Mouse (Mus musculus): Measurements from ENCODE around the gene Mat2a. TPM values are rescaled to one million over a fixed set of nuclear protein-coding genes. Genes with fewer than 3 reads are reported as not detected.

The Mat2a gene
- polyA plus RNA-seq, 1 experiment from 2014 or later, result 423 TPM

DNA sequence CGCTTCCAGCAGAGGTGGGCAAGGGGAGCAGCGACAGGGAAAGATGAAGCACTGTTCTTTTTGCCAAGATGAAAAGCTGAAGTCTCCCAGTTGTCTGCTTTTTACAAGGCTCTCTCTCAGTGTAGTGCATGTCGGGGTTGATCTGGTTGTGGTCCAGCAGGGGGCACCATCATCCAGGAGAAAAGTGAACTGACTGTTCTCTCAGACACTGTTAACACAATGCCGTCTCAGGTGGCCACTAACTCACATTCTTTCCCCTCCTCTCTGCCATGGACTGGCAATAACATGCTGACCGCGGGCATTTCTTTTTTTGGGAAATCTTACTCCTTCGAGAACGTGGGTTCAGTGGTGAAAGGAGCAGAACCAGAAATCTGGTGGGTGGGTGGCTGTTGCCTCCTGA lies 11.3 kb downstream of the Mat2a start:
- H3K36me3 ChIP-seq, result peaks cover 66% of the 10 kb centered on the region
- H3K4me1 ChIP-seq, result 0 out of 2 replicates have a peak, but pooled peaks cover 5% of the 10 kb centered on the region
- H3K27me3 ChIP-seq (replicated peaks), result no peaks in the 10 kb centered on the region
- H3K9ac ChIP-seq, result no peak overlapping the region
- no peak overlapping the region for H3K4me2 ChIP-seq (replicated peaks)
- no peak overlapping the region for H3K27ac ChIP-seq
- 37% methylated on average over 8 of the region's 8 CpGs for WGBS
- ATAC-seq (ENCODE audit: low FRiP score, low read depth), result peak; percentile 86
- no peak overlapping the region for H3K4me3 ChIP-seq
- H3K9me3 ChIP-seq, result no peaks in the 10 kb centered on the region

DNA sequence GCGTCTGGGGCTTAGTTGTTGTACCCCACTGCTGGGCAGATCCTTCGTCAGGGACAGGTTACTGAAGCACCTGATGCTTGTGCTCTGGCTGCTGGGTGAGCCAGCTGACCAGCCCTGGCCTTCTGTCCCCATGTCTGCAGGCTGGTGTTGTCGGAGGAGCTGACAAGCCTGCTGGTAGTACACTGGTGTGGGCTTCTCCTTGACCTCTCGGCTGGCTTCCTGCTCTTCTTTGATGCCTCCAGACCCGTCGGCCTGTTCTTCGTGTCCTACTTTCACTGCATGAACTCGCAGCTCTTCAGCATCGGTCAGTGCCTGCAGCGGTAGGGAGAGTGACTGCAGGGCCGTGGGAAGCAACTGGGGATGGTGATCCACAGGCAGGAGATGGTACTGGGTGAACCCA lies 13.7 kb downstream of the Mat2a start:
- Histone ChIP-seq H3K36me3 (peaks cover 74% of the 10 kb centered on the region), H3K9ac (no peak overlapping the region), H3K27me3 (replicated peaks) (no peaks in the 10 kb centered on the region), H3K27ac (no peak overlapping the region), H3K4me1 (0 out of 2 replicates have a peak, but pooled peaks cover 5% of the 10 kb centered on the region), H3K4me3 (no peak overlapping the region), H3K4me2 (replicated peaks) (no peak overlapping the region), H3K9me3 (no peaks in the 10 kb centered on the region)
- 95% methylated on average over 11 of the region's 11 CpGs for WGBS
- ATAC-seq (ENCODE audit: low FRiP score, low read depth), result no peak

DNA sequence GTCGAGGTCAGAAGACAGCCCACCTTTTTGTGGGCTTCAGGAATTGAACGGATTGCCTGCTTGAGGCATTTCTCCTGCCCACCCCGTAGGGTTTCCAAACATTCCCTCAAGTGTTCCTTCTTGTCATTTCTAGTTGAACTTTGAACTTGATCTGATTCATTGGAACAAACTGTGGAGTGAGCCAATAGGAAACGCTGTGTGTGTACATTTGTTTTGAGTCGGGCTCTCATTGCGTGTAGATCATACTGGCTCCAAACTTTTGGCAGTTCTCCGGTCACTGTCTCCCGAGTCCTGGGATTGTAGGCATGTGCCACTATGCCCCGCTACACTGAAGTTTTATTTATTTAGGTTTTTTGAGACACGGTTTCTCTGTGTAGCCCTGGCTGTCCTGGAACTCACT lies 18.5 kb downstream of the Mat2a start:
- H3K27ac ChIP-seq, result no peak overlapping the region
- no peaks in the 10 kb centered on the region for H3K9me3 ChIP-seq
- no peak overlapping the region for H3K4me3 ChIP-seq
- no peak for ATAC-seq (ENCODE audit: low FRiP score, low read depth)
- no peak overlapping the region for H3K9ac ChIP-seq
- H3K4me2 ChIP-seq (replicated peaks), result no peak overlapping the region
- peaks cover 2% of the 10 kb centered on the region; the same call in 1 of the 2 replicates for H3K4me1 ChIP-seq
- H3K36me3 ChIP-seq, result peaks cover 68% of the 10 kb centered on the region
- 95% methylated on average over 10 of the region's 10 CpGs for WGBS
- H3K27me3 ChIP-seq (replicated peaks), result no peaks in the 10 kb centered on the region

DNA sequence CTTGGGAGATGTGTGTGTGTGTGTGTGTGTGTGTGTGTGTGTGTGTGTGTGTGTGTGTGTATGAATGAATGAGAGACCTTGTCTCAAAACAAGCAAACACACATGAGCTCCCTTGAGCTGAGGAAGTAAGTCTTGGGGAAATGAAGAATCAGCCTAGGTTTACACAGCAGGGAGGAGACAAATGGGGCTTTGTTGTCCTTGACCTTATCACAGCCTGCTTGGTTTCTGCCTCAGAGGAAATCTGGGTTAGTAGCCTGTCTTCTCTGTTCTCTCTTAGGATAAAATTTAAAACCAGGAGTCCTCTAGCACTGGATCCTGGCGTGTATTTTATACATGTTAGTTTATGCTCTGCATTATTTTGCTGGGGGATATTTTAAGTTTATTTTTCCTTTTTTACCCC lies 19.6 kb downstream of the Mat2a start:
- Histone ChIP-seq H3K27ac (no peak overlapping the region), H3K9ac (no peak overlapping the region), H3K4me1 (peaks cover 12% of the 10 kb centered on the region), H3K4me3 (no peak overlapping the region), H3K4me2 (replicated peaks) (no peak overlapping the region), H3K36me3 (peaks cover 57% of the 10 kb centered on the region), H3K27me3 (replicated peaks) (no peaks in the 10 kb centered on the region), H3K9me3 (no peaks in the 10 kb centered on the region)
- 95% methylated on average over 1 of the region's 1 CpGs for WGBS
- no peak for ATAC-seq (ENCODE audit: low FRiP score, low read depth)

GRCm38 (mm10) chr6:72418279-72418678 lies 21.1 kb downstream of the Mat2a start:
- Histone ChIP-seq H3K27ac (no peak overlapping the region), H3K4me1 (peaks cover 14% of the 10 kb centered on the region), H3K27me3 (replicated peaks) (no peaks in the 10 kb centered on the region), H3K4me2 (replicated peaks) (no peak overlapping the region), H3K9ac (no peak overlapping the region), H3K36me3 (peaks cover 42% of the 10 kb centered on the region), H3K9me3 (no peaks in the 10 kb centered on the region), H3K4me3 (no peak overlapping the region)
- 92% methylated on average over 4 of the region's 4 CpGs for WGBS
- ATAC-seq (ENCODE audit: low FRiP score, low read depth), result no peak

- Histone ChIP-seq H3K9ac (no peak overlapping the region), H3K36me3 (peaks cover 24% of the 10 kb centered on the region), H3K4me1 (peaks cover 14% of the 10 kb centered on the region), H3K4me3 (no peak overlapping the region), H3K27ac (no peak overlapping the region), H3K9me3 (no peaks in the 10 kb centered on the region), H3K27me3 (replicated peaks) (no peaks in the 10 kb centered on the region), H3K4me2 (replicated peaks) (no peak overlapping the region)
- no peak for ATAC-seq (ENCODE audit: low FRiP score, low read depth)
- 91% methylated on average over 7 of the region's 7 CpGs for WGBS
Measured at GRCm38 (mm10) chr6:72415964-72416772, 23.2 kb downstream of the Mat2a start.

DNA sequence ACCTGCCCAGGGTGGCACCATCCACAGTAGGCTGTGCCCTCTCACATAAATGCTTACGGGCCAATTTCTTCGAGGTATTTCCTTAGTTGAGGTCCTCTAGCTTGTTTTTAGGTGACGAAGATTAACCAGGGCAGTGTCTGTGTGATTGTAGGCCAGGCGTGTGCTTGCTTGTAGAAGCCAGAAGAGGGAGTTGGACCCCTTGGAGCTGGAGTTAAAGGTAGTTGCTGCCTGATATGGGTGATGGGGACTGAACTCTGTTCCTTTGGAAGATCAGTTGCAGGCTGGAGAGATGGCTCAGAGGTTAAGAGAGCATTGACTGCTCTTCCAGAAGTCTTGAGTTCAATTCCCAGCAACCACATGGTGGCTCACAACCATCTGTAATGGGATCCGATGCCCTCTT lies 24.2 kb downstream of the Mat2a start:
- Histone ChIP-seq H3K27me3 (replicated peaks) (0 out of 2 replicates have a peak, but pooled peaks cover 3% of the 10 kb centered on the region), H3K27ac (no peak overlapping the region), H3K4me1 (peaks cover 14% of the 10 kb centered on the region), H3K36me3 (peaks cover 21% of the 10 kb centered on the region), H3K4me3 (0 out of 2 replicates have a peak overlapping the region, but pooled peaks have one; percentile 7), H3K9me3 (no peaks in the 10 kb centered on the region), H3K9ac (no peak overlapping the region), H3K4me2 (replicated peaks) (peak overlapping the region; percentile 72)
- ATAC-seq (ENCODE audit: low FRiP score, low read depth), result no peak
- 90% methylated on average over 5 of the region's 5 CpGs for WGBS

DNA sequence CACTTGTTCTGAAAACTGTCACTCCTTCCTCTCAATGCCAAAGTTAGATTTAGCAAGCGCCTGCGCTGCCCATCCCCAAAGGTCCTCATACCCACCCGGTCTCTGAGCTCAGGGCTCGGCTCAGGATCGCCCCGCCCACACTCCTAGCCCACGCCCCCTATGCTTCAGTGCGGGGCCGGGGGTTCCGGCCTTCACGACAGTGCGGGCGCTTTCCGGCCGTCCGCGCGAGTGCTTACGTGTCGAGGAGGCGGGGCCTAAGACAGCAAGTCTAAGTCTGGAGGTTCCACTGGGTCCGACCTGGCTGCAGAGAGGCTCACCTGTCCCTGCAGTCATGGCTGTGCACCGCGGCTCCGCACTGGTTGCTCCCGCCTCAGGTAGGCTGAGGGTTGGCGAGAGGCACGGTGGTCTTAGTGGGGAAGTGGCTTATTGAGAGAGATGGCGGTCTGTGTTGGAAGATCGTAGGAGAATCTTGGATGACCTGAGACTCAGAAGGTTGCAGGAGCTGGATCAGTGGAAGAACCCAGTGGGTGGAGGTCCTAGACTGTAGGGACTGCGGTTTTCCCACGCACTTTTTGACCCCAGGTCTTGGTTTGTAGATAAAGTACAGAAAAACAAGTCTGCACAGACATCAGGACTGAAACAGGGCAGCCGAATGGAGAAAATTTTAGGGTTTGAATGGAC lies 25.1 kb downstream of the Mat2a start, which contains the start of gene Ggcx:
Gene Ggcx (plus strand): TSS at position 233 of the 681 bp plus-strand sequence.
- Histone ChIP-seq H3K36me3 (peaks cover 16% of the 10 kb centered on the region), H3K9me3 (no peaks in the 10 kb centered on the region), H3K27me3 (replicated peaks) (0 out of 2 replicates have a peak, but pooled peaks cover 3% of the 10 kb centered on the region), H3K4me2 (replicated peaks) (peak within 1 kb of the TSS; percentile 72), H3K4me3 (peak within 1 kb of the TSS; percentile 81), H3K4me1 (peaks cover 14% of the 10 kb centered on the region), H3K27ac (no peak within 1 kb of the TSS), H3K9ac (peak within 1 kb of the TSS; percentile 83)
- WGBS, result 2% methylated on average over 33 of the region's 33 CpGs
- ATAC-seq (ENCODE audit: low FRiP score, low read depth), result peak; percentile 97

- H3K4me1 ChIP-seq, result peaks cover 9% of the 10 kb centered on the region
- 86% methylated on average over 7 of the region's 7 CpGs for WGBS
- no peak overlapping the region for H3K27ac ChIP-seq
- ATAC-seq (ENCODE audit: low FRiP score, low read depth), result no peak
- H3K27me3 ChIP-seq (replicated peaks), result 0 out of 2 replicates have a peak, but pooled peaks cover 3% of the 10 kb centered on the region
- H3K36me3 ChIP-seq, result no peaks in the 10 kb centered on the region
- H3K9ac ChIP-seq, result no peak overlapping the region
- H3K4me2 ChIP-seq (replicated peaks), result no peak overlapping the region
- H3K4me3 ChIP-seq, result no peak overlapping the region
- H3K9me3 ChIP-seq, result no peaks in the 10 kb centered on the region
Measured at GRCm38 (mm10) chr6:72410518-72410917, 28.8 kb downstream of the Mat2a start.

DNA sequence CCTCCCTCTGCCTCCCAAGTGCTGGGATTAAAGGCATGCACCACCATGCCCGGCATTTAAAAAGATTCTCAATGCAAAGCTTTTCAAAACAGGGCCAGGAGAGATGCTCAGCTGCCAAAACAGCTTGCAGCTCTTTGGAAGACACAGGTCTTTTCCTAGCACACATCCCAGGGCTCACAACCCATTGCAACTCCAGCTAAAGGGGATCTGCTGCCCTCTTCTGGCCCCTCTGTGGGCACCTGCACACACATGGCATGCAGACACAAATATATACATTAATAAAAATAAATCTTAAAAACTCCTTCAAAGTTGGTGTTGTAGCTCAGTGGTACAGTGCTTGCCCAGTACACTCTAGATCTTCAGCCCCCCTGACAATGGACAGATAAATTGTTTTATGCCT lies 29.4 kb downstream of the Mat2a start:
- H3K27ac ChIP-seq, result no peak overlapping the region
- H3K36me3 ChIP-seq, result no peaks in the 10 kb centered on the region
- no peak overlapping the region for H3K4me2 ChIP-seq (replicated peaks)
- H3K4me3 ChIP-seq, result no peak overlapping the region
- no peak overlapping the region for H3K9ac ChIP-seq
- ATAC-seq (ENCODE audit: low FRiP score, low read depth), result no peak
- H3K4me1 ChIP-seq, result peaks cover 4% of the 10 kb centered on the region
- H3K27me3 ChIP-seq (replicated peaks), result 0 out of 2 replicates have a peak, but pooled peaks cover 3% of the 10 kb centered on the region
- WGBS, result 52% methylated on average over 1 of the region's 1 CpGs
- H3K9me3 ChIP-seq, result no peaks in the 10 kb centered on the region

DNA sequence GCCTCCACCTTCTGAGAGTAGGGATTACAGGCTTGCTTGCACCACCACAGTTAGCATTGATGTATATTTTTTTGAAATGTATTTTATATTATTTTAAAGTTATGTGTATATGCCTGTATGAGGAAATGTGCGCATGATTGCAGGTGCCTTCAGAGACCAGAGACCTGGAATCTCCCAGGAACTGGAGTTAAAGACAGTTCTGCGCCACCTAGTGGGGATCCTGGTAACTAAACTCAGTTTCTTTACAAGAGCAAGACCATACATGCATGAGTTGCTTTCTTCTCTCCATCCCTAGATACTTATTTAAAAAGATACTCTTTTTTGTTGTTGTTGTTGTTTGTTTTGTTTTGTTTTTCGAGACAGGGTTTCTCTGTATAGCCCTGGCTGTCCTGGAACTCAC lies 29.8 kb downstream of the Mat2a start:
- H3K9me3 ChIP-seq, result no peaks in the 10 kb centered on the region
- H3K4me1 ChIP-seq, result no peaks in the 10 kb centered on the region
- no peak overlapping the region for H3K9ac ChIP-seq
- H3K36me3 ChIP-seq, result no peaks in the 10 kb centered on the region
- H3K27ac ChIP-seq, result no peak overlapping the region
- no peak overlapping the region for H3K4me2 ChIP-seq (replicated peaks)
- no peak overlapping the region for H3K4me3 ChIP-seq
- WGBS, result 18% methylated on average over 3 of the region's 3 CpGs
- no peak for ATAC-seq (ENCODE audit: low FRiP score, low read depth)
- H3K27me3 ChIP-seq (replicated peaks), result 0 out of 2 replicates have a peak, but pooled peaks cover 3% of the 10 kb centered on the region

DNA sequence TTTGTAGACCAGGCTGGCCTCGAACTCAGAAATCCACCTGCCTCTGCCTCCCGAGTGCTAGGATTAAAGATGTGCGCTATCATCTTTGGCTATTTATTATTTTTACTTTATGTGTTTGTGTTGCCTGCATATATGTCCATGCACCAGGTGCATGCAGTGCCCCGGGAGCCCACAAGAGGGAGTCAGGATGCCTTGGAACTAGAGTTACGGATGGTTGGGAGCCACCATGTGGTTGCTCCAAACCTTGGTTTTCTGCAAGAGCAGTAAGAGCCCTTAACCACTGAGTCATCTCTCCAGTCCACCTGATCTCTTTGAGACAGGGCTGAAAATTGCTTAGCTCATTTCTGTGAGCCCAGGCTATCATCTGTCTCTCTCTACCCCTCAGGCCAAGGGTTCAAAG lies 32.2 kb downstream of the Mat2a start:
- no peak; the same call in 1 of the 2 replicates for ATAC-seq (ENCODE audit: low FRiP score, low read depth)
- under 1% methylated on average over 5 of the region's 5 CpGs for WGBS

More for the DNA sequence above, 32.2 kb downstream of the Mat2a start:
- Histone ChIP-seq H3K36me3 (no peaks in the 10 kb centered on the region), H3K4me3 (no peak overlapping the region), H3K4me1 (no peaks in the 10 kb centered on the region), H3K9me3 (no peaks in the 10 kb centered on the region), H3K27me3 (replicated peaks) (0 out of 2 replicates have a peak, but pooled peaks cover 3% of the 10 kb centered on the region), H3K27ac (no peak overlapping the region), H3K9ac (no peak overlapping the region), H3K4me2 (replicated peaks) (no peak overlapping the region)

Measured in neural tube, embryonic 12.5 days (tissue).